Mouse (Mus musculus) right cerebral cortex, adult 2 months (tissue): Measurements from ENCODE around the gene Pkig.
"Not testable (repeated sequence)": the region's sequence is repeated elsewhere in the genome, so short reads cannot be mapped to it uniquely, and the experiment has no call there.

ENCODE experiments used
- DNase-seq, 2 experiments: peaks; one replicate each; pipeline ENCODE4 v3.0.0; 2021 to 2022; ENCODE audit warnings: low spot score in 2 of 2

Gene Pkig

DNA sequence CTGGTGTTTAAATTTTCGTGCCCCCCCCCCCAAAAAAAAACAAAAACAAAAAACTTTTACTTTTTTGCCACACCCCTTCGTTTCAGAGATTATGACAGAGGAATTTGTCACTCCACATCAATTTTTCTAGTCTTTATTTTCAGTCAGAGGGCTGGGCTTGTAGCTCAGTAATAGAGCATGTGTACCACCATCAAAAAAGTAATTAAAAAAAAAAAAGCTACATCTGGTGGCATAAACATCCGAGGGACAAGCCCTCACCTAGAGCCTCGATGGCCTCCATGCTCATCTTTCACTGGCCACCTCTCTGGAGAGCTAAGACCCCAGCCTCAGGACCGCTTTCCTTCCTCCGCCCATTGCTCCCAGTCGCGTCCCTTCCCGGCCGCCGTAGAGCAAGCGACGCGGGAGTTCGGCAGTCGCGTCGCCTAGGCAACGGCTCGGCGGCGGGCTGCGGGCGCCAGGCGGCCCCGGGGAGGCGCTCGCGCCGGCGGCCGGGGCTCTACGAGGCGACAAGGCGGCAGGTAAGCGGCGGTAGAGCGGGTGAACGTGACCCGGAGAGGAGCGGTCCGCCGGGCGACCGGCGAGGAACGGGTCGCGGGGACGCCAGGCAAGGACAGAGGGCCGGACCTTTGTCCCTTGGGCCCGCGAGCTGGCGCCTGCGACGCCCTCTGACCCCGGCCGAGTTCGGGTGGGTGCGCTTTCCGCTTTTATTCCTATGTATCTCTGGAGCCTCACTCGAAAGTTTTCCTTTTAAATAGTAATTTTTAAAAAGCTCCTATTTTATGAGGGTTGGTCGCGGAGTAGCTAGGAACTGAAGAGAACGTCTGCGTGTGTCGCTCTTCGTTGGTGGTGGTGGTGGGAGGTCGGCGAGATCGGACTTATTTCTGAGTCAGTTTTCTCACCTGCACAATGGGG, at the start of gene Pkig:
Gene Pkig (plus strand): TSS at position 412 of the 912 bp plus-strand sequence.
- peak; percentile 84 to 86 for DNase-seq

DNA sequence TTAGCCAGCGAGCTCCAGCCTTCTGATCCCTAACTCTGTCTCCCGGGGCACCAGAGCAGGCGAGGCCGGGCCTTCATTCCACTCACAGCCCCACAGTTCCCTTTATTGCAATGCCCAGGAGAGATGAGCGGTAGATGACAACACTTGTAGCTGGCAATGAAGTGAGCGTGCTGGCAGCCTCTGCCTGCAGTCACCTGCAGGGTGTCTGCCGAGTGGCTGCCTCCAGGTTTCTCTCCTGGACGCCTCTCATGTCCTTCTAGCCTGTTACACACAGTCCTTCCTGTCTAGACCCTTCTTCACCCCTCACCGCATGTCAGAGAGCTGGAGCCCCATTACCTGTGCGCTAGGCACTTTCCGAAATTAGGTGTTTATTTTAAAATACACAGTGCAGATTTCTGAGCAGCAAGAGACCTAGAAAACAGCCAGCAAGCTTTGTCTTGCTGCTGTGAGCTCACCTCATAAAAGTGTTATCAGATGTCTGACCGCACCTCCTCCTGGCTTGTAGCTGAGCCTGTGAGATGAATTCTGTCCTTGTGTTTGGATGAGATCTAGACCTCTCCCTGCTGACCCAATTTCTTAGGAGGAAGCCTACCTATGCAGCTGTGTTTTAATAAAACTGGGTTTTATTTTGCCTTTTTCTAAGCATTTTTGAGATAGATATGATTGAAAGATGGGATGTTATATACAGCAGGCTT, 48.8 kb upstream of the Pkig start:
- no peak for DNase-seq

DNA sequence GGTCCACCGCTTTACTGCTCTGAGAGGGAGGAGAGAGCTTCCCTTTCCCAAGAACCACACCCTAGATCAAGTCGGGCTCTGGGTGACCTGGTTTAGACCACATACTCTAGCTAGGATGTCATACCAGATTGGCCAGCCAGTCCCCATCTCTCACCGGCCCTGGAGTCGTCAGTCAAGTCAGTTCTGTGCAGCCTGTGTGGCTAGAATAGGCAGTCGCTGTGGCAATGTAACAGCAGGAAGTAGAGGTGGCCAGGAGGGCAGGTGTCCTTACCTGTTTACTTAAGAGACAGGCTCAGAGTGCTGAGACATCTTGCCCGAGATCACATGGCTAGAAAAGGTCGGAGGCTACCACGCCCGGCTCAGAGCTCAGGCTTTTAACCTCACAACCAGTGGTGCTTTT, 47.0 kb upstream of the Pkig start:
- no peak for DNase-seq

DNA sequence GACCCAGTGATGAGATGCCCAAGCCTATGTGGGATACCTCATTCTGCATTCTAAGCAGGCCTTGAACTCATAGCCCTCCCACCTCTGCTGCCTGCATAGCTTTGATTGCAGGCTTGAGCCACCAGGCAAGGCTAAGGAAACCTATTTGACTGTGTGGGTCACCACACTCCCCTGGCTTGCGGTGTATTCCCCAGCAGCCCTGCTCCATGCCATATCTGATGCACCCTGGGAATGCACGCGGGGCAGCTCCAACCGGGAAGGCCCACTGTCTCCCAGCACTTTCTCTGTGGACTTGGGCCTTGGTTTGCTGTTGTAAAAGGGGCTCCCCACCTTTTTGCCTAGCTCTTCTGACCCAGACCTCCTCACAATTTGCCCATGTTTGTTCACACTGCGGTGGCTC, 45.0 kb upstream of the Pkig start:
- DNase-seq: no peak

DNA sequence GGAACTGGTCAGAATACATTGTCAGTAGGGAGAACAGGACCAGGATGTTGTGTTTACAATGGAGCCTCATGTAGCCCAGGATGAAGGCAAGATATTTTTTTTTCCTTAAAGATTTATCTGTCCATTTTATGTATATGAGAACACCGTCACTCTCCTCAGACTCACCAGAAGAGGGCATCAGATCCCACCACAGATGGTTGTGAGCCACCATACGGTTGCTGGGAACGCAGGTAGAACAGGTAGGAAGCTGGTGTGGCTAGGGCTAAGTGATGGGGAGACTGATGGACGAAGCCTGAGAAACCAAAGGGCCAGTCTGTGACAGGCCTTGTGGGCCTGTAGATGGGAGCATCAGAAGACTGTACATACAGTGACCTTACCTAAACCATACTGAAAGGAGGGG, 44.2 kb upstream of the Pkig start:
- DNase-seq: no peak

DNA sequence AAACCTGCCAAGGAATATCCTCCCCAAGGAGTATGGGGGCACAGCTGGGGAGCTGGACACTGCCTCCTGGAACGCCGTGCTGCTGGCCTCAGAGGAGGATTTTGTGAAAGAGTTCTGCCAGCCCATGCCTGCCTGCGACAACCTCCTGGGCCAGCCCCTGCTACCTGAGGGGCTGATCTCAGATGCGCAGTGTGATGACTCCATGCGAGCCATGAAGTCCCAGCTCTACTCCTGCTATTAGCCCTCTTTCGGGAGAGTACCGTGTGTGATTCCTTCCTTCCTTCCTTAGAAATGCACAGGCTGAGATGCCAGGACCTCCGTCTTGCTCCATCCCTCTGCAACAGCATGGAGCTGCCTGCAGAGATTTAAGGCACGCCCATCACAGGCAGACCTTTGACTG, 42.8 kb upstream of the Pkig start:
- DNase-seq: no peak

DNA sequence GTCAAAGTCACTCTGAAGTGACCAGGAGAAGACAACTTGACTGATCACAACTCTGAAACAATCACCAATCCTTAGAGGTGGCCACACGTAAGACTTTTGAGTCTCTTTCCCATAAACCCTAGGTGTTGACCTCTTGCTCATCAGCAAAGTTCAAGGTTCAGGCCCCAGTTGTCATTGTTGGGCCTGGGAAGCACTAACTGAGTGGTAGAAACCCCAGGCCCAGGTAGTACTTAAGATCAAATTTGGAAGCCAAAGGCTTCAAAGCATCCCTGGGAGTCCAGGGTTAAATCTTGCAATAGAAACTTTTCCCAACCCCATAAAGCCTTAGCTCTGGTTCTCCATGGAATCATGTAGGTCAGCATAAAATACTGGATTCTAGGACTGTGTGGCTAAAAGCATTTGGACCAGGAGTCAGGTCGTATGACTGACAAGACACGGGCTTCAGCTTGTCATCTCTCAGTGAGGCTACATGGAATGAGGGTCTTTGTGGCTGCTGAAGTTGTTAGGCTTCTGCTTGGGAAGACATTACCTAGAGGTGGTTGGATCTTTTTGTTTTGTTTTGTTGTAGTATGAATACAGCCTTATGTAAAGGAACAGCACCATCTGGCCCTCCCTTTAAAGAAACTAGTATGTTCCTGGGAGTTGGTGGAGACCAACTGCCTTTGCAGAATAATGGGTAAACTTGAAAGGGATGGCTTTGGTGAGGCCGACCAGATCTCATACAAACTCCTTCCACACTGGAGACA, 42.1 kb upstream of the Pkig start:
- no peak for DNase-seq

DNA sequence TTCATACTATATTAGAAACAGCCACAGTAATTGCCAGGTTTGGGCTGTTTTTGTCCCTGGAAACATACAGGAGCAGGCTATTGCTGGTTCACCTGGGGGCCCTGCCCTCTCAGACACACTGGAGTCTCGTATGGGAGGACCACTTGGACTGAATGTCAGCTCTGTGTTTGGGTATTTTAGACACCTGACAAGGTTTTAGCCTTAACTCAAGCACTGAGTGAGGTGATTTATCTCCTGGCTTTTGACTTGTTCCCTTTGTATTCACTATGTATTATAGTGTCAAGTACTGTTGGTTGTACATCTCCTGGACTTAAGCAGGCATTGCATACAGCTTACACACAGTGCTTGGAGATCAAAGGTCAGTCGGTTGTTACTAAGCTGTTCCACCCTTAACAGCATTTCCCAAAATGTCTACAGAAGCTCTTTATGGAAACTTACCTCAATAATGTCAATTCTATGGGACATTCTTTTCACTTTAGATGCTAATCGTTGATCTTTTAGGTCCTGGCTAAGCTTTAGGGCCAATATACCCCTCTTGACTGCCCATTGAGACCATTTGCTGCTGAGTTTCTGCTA, 41.4 kb upstream of the Pkig start:
- DNase-seq: no peak

DNA sequence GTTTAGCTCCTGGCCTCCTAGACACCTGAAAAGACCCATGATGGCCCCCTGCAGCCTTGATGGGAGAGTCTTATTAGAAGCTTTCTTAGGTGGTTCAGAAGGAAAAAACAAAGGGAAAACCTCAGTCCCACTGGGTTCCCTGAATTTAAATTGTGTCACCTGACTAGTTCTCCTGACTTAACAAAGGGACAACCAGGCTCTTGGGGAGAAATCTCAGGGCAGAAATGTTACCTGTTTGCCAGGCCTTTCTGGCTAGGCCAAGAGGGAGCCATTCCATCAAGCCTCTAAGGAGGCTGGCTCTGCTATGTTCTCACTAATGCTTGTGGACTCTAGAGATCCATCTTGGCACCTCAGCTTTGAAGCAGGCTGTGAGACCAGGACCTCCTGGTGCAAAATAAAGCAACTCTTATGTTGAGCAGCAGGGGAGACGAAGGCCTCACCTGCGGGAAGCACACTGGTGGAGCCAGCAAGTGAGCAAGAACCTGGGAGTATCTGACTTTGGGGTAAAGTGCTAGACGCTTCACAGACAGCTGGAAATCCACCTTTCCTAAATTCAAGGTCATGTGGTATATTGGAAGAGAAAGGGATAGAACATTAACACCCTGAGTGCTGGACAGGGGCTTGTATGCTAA, 40.8 kb upstream of the Pkig start:
- DNase-seq: no peak

DNA sequence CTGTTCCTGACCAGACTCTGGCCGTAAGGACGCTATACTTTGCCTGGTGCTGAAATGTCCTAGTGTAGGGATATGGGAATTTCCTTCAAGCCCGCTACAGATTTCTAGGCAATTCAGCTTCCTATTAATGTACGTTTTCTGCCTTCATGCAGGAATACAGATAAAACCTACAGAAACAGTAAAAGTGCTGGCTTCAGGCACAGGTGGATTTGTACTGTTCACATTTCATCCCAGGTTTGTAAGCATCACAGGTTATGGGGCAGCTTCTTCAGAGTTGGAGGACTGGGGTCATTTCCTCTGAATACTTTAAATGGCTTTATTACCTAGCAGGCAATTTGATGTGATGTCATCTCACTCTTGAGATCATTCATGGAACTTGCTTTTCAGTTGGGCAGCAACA, 40.3 kb upstream of the Pkig start:
- no peak for DNase-seq

DNA sequence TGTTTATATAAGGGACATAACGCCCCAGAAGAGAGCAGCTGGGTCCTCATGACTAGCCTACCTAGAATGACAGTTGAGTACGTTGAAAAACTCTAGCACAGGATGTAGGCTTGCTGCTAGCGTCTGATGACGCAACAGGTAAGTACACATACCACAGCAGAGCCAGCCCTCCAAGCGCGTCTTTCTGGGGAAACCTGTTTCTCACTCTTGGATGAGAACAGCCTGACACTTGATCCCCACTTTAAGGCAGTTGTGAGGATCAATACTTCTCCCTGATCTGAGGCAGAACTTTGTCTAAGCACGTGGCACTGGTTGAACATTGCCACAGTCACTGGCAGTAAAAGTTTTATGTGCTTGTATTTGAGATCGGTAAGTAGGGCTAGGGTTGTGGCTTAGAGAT, 37.7 kb upstream of the Pkig start:
- no peak for DNase-seq

DNA sequence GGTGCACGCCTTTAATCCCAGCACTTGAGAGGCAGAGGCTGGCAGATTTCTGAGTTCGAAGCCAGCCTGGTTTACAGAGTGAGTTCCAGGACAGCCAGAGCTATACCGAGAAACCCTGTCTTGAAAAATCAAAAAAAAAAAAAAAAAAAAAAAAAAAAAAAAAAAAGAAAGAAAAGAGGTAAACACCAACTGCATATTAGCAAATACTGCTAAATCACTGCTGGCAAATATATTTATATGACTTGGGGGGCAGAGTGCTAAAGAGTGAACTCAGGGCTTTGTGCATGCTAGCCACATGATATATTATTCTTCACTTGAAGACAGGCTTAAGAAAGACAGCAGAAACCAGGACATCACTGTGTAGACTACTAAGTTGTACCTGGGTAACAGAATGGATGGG, 36.8 kb upstream of the Pkig start:
- DNase-seq: not testable (repeated sequence)

DNA sequence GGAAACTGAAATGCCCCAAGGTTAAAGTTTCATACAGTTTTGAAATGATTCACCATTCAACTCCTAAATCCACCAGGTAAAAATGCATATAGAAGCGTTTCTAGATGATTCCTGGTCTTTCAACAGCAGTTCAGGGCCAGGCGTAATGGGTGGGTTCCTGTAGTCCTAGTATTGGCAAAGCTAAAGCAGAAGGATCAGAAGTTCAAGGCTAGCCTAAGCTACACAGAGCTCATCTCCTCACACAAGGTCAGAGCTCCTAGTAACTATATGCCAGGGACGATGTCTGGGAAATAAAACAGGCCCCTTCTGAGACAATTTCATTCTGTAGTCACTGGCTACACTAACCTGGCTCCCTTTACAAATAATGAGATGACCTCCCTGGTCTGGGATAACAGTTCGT, 27.0 kb upstream of the Pkig start:
- no peak for DNase-seq

DNA sequence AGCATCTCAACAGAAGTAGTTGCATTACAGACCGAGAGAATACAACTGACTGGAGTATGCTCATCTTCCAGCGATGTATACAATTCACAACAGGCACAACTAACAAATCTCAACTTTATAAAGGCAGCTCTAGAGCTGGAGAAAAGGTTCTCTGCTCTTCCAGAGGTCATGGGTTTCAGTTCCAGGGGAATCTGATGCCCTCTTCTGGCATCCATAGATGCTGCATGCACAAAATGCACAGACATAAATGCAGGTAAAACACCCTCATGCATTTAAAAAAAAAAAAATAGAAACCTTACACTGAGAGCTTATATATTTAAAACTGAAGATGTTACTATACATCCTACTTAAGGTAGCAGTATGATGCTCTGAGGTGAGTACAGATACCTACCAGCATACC, 26.5 kb upstream of the Pkig start:
- DNase-seq: no peak

DNA sequence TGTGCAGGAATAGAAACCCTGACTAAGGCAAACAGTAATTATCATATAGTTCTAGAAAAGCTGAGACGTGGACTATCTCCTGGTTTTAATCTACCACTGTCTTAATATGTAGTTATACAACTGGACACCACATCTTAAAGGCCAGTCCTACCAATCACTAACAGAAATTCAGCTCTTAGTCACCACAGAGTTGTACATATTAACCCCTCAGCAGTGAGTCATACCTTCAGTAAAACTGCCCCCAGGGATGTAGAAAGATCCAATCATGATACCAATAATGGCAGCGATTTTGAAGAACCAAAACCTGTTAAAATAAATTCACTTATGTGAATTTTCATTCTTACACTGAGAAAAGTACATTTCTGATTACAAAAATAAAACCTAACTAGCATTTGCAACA, 24.0 kb upstream of the Pkig start:
- no peak for DNase-seq

DNA sequence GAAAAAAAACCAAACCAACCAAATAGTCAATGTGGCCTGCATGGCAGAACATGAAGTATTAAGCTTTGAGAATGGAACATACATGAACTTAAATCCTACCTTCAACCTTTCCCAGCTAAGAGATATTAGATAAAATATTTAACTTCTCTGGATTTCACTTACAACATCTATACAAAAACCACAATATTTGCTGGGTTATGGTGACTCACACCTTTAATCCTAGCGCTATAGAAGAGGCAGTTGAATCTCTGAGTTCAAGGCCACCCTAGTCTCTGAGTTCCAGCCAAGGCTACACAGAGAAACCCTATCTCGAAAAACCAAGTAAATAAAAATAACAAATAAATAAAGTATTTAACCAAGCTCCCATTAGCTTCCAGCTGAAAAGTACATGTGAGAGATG, 22.1 kb upstream of the Pkig start:
- DNase-seq: no peak

DNA sequence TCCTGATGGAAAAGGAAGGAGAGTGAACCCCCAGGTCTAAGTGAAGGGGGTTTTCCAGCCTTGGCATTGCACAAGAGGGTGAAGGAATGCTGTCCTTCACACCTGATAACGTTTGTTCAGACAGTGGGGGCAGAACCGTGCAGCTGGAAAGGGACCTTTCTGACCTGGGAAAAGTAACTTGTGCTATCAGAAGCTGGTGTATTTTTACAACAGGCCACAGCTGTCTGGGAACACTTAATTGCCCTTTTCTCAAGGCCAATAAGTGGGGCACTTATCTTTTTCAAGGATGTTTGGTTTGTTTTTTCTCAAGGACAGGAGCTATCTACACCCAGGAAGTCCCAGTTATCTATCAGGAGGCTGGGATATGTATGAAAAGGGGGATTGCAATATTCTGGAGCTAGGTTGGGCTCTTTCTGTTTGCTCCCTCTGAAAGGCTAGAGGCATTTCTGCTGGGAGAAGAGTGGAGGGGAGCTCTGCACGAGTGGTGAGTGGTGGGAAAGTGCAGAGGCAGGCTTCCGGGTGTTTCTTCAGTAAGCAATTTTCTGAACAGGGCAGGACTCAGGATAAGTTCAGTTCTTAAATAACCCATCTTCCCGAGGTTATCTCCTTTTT, 20.4 kb upstream of the Pkig start:
- DNase-seq: no peak

DNA sequence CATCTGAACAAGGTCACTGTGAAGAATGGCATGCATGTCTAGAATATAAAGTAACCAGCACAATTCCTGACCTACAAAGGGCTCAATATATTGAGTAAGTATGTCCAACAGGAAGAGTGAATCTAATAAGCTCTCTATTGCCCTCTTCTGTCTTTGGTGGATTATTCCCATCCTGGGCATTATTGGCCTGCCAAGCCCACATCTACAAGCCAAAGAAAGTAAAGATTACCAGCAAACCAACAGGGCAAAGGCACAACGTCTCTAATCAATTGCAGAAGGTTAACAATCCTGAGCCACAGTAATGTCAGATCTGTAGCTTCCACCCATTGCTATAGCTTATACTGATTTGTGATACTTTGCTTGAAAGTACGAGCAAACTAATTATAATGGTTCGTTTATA, 17.7 kb upstream of the Pkig start:
- no peak for DNase-seq

DNA sequence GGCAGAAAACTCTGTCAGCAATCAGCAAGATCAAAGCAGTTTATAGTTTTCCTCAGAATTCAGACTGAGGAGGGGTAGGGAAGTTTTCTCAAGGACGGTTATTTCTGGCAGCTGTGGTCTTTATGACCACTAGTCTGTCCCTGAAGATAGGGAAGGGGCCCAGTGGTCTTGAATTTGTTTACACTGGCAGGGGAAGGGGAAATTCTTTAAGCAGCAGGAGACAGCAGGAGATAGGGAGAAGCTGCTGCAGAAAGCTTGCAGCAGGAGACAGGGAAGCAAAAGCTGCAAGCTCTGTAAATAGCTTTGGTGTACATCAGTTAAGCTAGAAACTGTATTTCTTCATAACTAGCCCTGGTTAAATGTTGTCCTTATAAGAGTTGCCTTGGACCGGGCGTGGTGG, 16.5 kb upstream of the Pkig start:
- no peak for DNase-seq

DNA sequence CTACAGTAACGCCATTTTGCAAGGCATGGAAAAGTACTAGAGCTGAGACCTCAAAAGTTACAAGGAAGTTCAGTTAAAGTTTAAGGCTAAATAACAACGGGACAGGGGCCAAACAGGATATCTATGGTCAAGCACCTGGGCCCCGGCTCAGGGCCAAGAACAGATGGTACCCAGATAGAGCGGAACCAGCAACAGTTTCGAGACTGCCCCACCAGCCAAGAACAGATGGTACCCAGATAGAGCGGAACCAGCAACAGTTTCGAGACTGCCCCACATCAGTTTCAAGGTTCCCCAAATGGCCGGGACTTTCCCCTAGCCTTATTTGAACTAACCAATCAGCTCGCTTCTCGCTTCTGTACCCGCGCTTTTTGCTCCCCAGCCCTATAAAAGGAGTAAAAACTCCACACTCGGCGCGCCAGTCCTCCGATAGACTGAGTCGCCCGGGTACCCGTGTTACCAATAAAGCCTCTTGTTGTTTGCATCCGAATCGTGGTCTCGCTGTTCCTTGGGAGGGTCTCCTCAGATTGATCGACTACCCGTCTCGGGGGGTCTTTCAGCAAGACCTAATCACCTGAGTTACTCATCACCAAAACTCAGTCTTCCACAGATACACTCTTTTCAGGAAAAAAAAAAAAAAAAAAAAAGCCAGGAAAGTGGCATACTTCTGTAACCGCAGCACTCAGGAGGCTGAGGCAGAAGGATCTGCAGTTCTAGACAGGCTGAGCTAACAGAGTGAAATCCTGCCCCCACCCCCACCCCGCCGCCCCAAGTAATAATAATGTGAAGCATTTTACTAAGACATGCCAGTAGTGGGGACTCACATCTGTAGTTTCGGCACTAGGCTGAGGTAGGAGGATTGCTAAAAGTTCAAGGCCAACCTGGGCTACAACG, 15.3 kb upstream of the Pkig start:
- DNase-seq: no peak
